Mouse (Mus musculus) forelimb bud, embryonic 11.5 days (tissue): Measurements from ENCODE around the gene Tbx4.

Experiments used
- DNase-seq: peaks from one replicate; pipeline ENCODE4 v3.0.0-alpha.2; 2012; ENCODE audit warnings: low read depth, low spot score

The Tbx4 gene

GRCm38 (mm10) chr11:85885665-85886428 is at the start of gene Tbx4:
Tbx4 (plus strand) TSS chr11:85886422.
- no peak for DNase-seq

- DNase-seq = no peak
Measured at GRCm38 (mm10) chr11:85836523-85837290, 49.5 kb upstream of the Tbx4 start.

GRCm38 (mm10) chr11:85837291-85837647 is 49.0 kb upstream of the Tbx4 start:
- DNase-seq = no peak

- DNase-seq = no peak
Measured at GRCm38 (mm10) chr11:85837648-85838423, 48.4 kb upstream of the Tbx4 start.

- no peak for DNase-seq
Measured at GRCm38 (mm10) chr11:85838424-85839257, 47.6 kb upstream of the Tbx4 start.

- DNase-seq = no peak
Measured at GRCm38 (mm10) chr11:85839258-85840030, 46.8 kb upstream of the Tbx4 start.

- no peak for DNase-seq
Measured at GRCm38 (mm10) chr11:85840031-85840802, 46.0 kb upstream of the Tbx4 start.

GRCm38 (mm10) chr11:85840803-85841145 is 45.4 kb upstream of the Tbx4 start:
- no peak for DNase-seq

- DNase-seq = no peak
Measured at GRCm38 (mm10) chr11:85841211-85841681, 45.0 kb upstream of the Tbx4 start.

- peak; percentile 85 for DNase-seq
Measured at GRCm38 (mm10) chr11:85841980-85842379, 44.2 kb upstream of the Tbx4 start.

GRCm38 (mm10) chr11:85842596-85843346 is 43.5 kb upstream of the Tbx4 start:
- no peak for DNase-seq

- DNase-seq = peak; percentile 82
Measured at GRCm38 (mm10) chr11:85843347-85843692, 42.9 kb upstream of the Tbx4 start.

- DNase-seq = peak; percentile 90
Measured at GRCm38 (mm10) chr11:85844144-85844965, 41.9 kb upstream of the Tbx4 start.

GRCm38 (mm10) chr11:85844971-85845370 is 41.3 kb upstream of the Tbx4 start:
- DNase-seq = no peak

- no peak for DNase-seq
Measured at GRCm38 (mm10) chr11:85845921-85846320, 40.3 kb upstream of the Tbx4 start.

GRCm38 (mm10) chr11:85846509-85846908 is 39.7 kb upstream of the Tbx4 start:
- no peak for DNase-seq

GRCm38 (mm10) chr11:85849037-85849436 is 37.2 kb upstream of the Tbx4 start:
- DNase-seq = peak; percentile 92

GRCm38 (mm10) chr11:85850233-85850632 is 36.0 kb upstream of the Tbx4 start, which contains the start of gene Gm11444:
Gm11444 (minus strand) TSS chr11:85850333.
- DNase-seq = no peak
